Comparison of ENCODE assay signal across 8 mouse cellular contexts in genomic region chr6:112401953-112402683, GRCm38 (mm10). TPM values are rescaled to one million over a fixed set of nuclear protein-coding genes. Genes with fewer than 3 reads are reported as not detected.
DNase-seq lines count a peak whose midpoint lies in the region; ATAC-seq lines count a peak whose summit lies in the region.

No protein-coding gene starts in this region.

- no peaks in the 10 kb centered on the region for H3K4me1 ChIP-seq in forebrain, embryonic 15.5 days
- no peaks in the 10 kb centered on the region for H3K4me1 ChIP-seq in forebrain, embryonic 11.5 days (replicated peaks; ENCODE audit: control insufficient read depth, insufficient read depth, low read length)
- H3K4me1 ChIP-seq in embryonic facial prominence, embryonic 10.5 days: peaks cover 5% of the 10 kb centered on the region; the same call in 1 of the 2 replicates
- H3K4me1 ChIP-seq in heart, embryonic 11.5 days (ENCODE audit: control insufficient read depth, insufficient read depth, low read length): peaks cover 11% of the 10 kb centered on the region
- 0 out of 2 replicates have a peak, but pooled peaks cover 6% of the 10 kb centered on the region for H3K4me1 ChIP-seq in lung, embryonic 15.5 days
- H3K4me1 ChIP-seq in stomach, embryonic 16.5 days (ENCODE audit: control insufficient read depth, insufficient read depth, low read length): no peaks in the 10 kb centered on the region

- H3K4me2 ChIP-seq in forebrain, embryonic 15.5 days (replicated peaks): no peak overlapping the region
- H3K4me2 ChIP-seq in forebrain, embryonic 11.5 days (ENCODE audit: low read depth, low read length, severe bottlenecking): no peak overlapping the region
- peak overlapping the region; percentile 14; the same call in 1 of the 2 replicates for H3K4me2 ChIP-seq in heart, embryonic 11.5 days
- H3K4me2 ChIP-seq in lung, embryonic 15.5 days: no peak overlapping the region
- H3K4me2 ChIP-seq in stomach, embryonic 16.5 days (ENCODE audit: low read depth, low read length): no peak overlapping the region

- H3K4me3 ChIP-seq in forebrain, embryonic 15.5 days: no peak overlapping the region
- no peak overlapping the region for H3K4me3 ChIP-seq in forebrain, embryonic 11.5 days (ENCODE audit: low read depth, low read length)
- H3K4me3 ChIP-seq in embryonic facial prominence, embryonic 10.5 days: no peak overlapping the region
- H3K4me3 ChIP-seq in heart, embryonic 11.5 days (ENCODE audit: low read depth, low read length): no peak overlapping the region
- H3K4me3 ChIP-seq in lung, embryonic 15.5 days: no peak overlapping the region
- no peak overlapping the region for H3K4me3 ChIP-seq in stomach, embryonic 16.5 days (replicated peaks; ENCODE audit: low read length)

- no peaks in the 10 kb centered on the region for H3K27me3 ChIP-seq in forebrain, embryonic 15.5 days
- no peaks in the 10 kb centered on the region for H3K27me3 ChIP-seq in forebrain, embryonic 11.5 days (ENCODE audit: control insufficient read depth, insufficient read depth, low read length)
- H3K27me3 ChIP-seq in embryonic facial prominence, embryonic 10.5 days (replicated peaks; ENCODE audit: low read depth, poor library complexity, severe bottlenecking): no peaks in the 10 kb centered on the region
- no peaks in the 10 kb centered on the region for H3K27me3 ChIP-seq in heart, embryonic 11.5 days (ENCODE audit: control insufficient read depth, insufficient read depth, low read length)
- no peaks in the 10 kb centered on the region for H3K27me3 ChIP-seq in lung, embryonic 15.5 days
- H3K27me3 ChIP-seq in stomach, embryonic 16.5 days (ENCODE audit: control insufficient read depth, insufficient read depth, low read length): no peaks in the 10 kb centered on the region

- no peaks in the 10 kb centered on the region for H3K9me3 ChIP-seq in forebrain, embryonic 15.5 days
- no peaks in the 10 kb centered on the region for H3K9me3 ChIP-seq in forebrain, embryonic 11.5 days (ENCODE audit: control insufficient read depth, low read length)
- H3K9me3 ChIP-seq in embryonic facial prominence, embryonic 10.5 days: no peaks in the 10 kb centered on the region
- H3K9me3 ChIP-seq in heart, embryonic 11.5 days (replicated peaks; ENCODE audit: control insufficient read depth, low read length): no peaks in the 10 kb centered on the region
- H3K9me3 ChIP-seq in lung, embryonic 15.5 days: no peaks in the 10 kb centered on the region
- no peaks in the 10 kb centered on the region for H3K9me3 ChIP-seq in stomach, embryonic 16.5 days (replicated peaks; ENCODE audit: control insufficient read depth, low read length)

- H3K27ac ChIP-seq in forebrain, embryonic 15.5 days (replicated peaks): no peak overlapping the region
- H3K27ac ChIP-seq in forebrain, embryonic 11.5 days (ENCODE audit: low read depth, low read length): no peak overlapping the region
- no peak overlapping the region for H3K27ac ChIP-seq in embryonic facial prominence, embryonic 10.5 days (replicated peaks)
- H3K27ac ChIP-seq in heart, embryonic 11.5 days (ENCODE audit: low read depth, low read length): peak overlapping the region; percentile 88
- H3K27ac ChIP-seq in lung, embryonic 15.5 days: peak overlapping the region; percentile 40
- peak overlapping the region; percentile 37; the same call in 1 of the 2 replicates for H3K27ac ChIP-seq in stomach, embryonic 16.5 days (ENCODE audit: low read length)

- H3K36me3 ChIP-seq in forebrain, embryonic 15.5 days: no peaks in the 10 kb centered on the region
- no peaks in the 10 kb centered on the region for H3K36me3 ChIP-seq in forebrain, embryonic 11.5 days (ENCODE audit: control insufficient read depth, insufficient read depth, low read length)
- no peaks in the 10 kb centered on the region for H3K36me3 ChIP-seq in embryonic facial prominence, embryonic 10.5 days (replicated peaks)
- H3K36me3 ChIP-seq in heart, embryonic 11.5 days (ENCODE audit: control insufficient read depth, insufficient read depth, low read length): no peaks in the 10 kb centered on the region
- H3K36me3 ChIP-seq in lung, embryonic 15.5 days: no peaks in the 10 kb centered on the region
- no peaks in the 10 kb centered on the region for H3K36me3 ChIP-seq in stomach, embryonic 16.5 days (ENCODE audit: control insufficient read depth, insufficient read depth, low read length)

- WGBS in forebrain, embryonic 15.5 days: 78% methylated on average over 12 of the region's 12 CpGs
- WGBS in forebrain, embryonic 11.5 days: 85% methylated on average over 12 of the region's 12 CpGs
- 79% methylated on average over 12 of the region's 12 CpGs for WGBS in embryonic facial prominence, embryonic 10.5 days
- WGBS in heart, embryonic 11.5 days (ENCODE audit: insufficient replicate concordance): 43% methylated on average over 12 of the region's 12 CpGs
- 56% methylated on average over 12 of the region's 12 CpGs for WGBS in lung, embryonic 15.5 days
- WGBS in stomach, embryonic 16.5 days: 56% methylated on average over 12 of the region's 12 CpGs

- H3K9ac ChIP-seq in forebrain, embryonic 15.5 days (replicated peaks): no peak overlapping the region
- no peak overlapping the region for H3K9ac ChIP-seq in forebrain, embryonic 11.5 days (ENCODE audit: low read length)
- H3K9ac ChIP-seq in heart, embryonic 11.5 days (ENCODE audit: low read depth, low read length): no peak overlapping the region
- H3K9ac ChIP-seq in lung, embryonic 15.5 days: no peak overlapping the region
- H3K9ac ChIP-seq in stomach, embryonic 16.5 days (ENCODE audit: low read length): no peak overlapping the region

- ATAC-seq in forebrain, embryonic 15.5 days (replicated peaks): peak; percentile 51; the same call in 1 of the 2 replicates
- no peak for ATAC-seq in forebrain, embryonic 11.5 days (replicated peaks; ENCODE audit: low FRiP score)
- ATAC-seq in heart, embryonic 11.5 days (replicated peaks; ENCODE audit: insufficient number of reproducible peaks, low FRiP score, low TSS enrichment): peak; percentile 82
- ATAC-seq in lung, embryonic 15.5 days (ENCODE audit: borderline replicate concordance, extremely low read depth, low FRiP score, low TSS enrichment): peak; percentile 89
- ATAC-seq in stomach, embryonic 16.5 days (ENCODE audit: insufficient read depth, low FRiP score): peak; percentile 77

- DNase-seq in forebrain, embryonic 11.5 days (ENCODE audit: low spot score): no peak
- DNase-seq in embryonic facial prominence, embryonic 10.5 days (ENCODE audit: low spot score): peak; percentile 18
- DNase-seq in kidney, postnatal 25 days: peak; percentile 76 to 87
- DNase-seq in spleen, adult 12 weeks (ENCODE audit: low spot score): no peak

RNA-seq across cellular contexts. Expression of gene Ssu2, which starts 14.3 kb away (rescaled TPM):
- 0.13 TPM in 1 of 2 replicates, not detected in the other for polyA plus RNA-seq in forebrain, embryonic 15.5 days (2015; fragmentation: Nextera tagmentation; extraction: Ambion mirVana)
- polyA plus RNA-seq in forebrain, embryonic 11.5 days (2014; fragmentation: Nextera tagmentation; extraction: Ambion mirVana): 0.33 TPM in 1 of 2 replicates, not detected in the other
- polyA plus RNA-seq in embryonic facial prominence, embryonic 10.5 days (2016; fragmentation: Nextera tagmentation; extraction: Ambion mirVana): 0.93 and 1.2 TPM in 2 replicates
- 0.37 TPM in 1 of 2 replicates, not detected in the other for polyA plus RNA-seq in heart, embryonic 11.5 days (2014; fragmentation: Nextera tagmentation; extraction: Ambion mirVana)
- 3.0 and 4.1 TPM in 2 replicates for polyA plus RNA-seq in lung, embryonic 15.5 days (2015; fragmentation: Nextera tagmentation; extraction: Ambion mirVana)
- polyA plus RNA-seq in stomach, embryonic 16.5 days (2015; fragmentation: Nextera tagmentation; extraction: Ambion mirVana): 2.9 and 3.5 TPM in 2 replicates

RNA-seq across cellular contexts. Expression of gene Cav3, which starts 57.2 kb away (rescaled TPM):
- not detected in 2 replicates for polyA plus RNA-seq in forebrain, embryonic 15.5 days (2015; fragmentation: Nextera tagmentation; extraction: Ambion mirVana)
- polyA plus RNA-seq in forebrain, embryonic 11.5 days (2014; fragmentation: Nextera tagmentation; extraction: Ambion mirVana): 0.24 TPM in 1 of 2 replicates, not detected in the other
- polyA plus RNA-seq in embryonic facial prominence, embryonic 10.5 days (2016; fragmentation: Nextera tagmentation; extraction: Ambion mirVana): not detected in 2 replicates
- polyA plus RNA-seq in heart, embryonic 11.5 days (2014; fragmentation: Nextera tagmentation; extraction: Ambion mirVana): 59.6 and 64.9 TPM in 2 replicates
- 3.5 and 3.8 TPM in 2 replicates for polyA plus RNA-seq in lung, embryonic 15.5 days (2015; fragmentation: Nextera tagmentation; extraction: Ambion mirVana)
- 2.0 and 14.6 TPM in 2 replicates for polyA plus RNA-seq in stomach, embryonic 16.5 days (2015; fragmentation: Nextera tagmentation; extraction: Ambion mirVana)

Comparison
In these comparisons a context has a peak if more than half of its experiments do, and no peak if none do; other contexts are left out.
1. H3K27ac ChIP-seq: peak in heart, embryonic 11.5 days (single experiment), lung, embryonic 15.5 days (single experiment) and stomach, embryonic 16.5 days (single experiment); none in forebrain, embryonic 15.5 days (single experiment), forebrain, embryonic 11.5 days (single experiment) and embryonic facial prominence, embryonic 10.5 days (single experiment).
2. DNase-seq: peak in embryonic facial prominence, embryonic 10.5 days (single experiment) and kidney, postnatal 25 days (2 of 2); none in forebrain, embryonic 11.5 days (single experiment) and spleen, adult 12 weeks (single experiment).